Comparison of ENCODE assay signal across 8 mouse cellular contexts in genomic region chr7:128705735-128706134, GRCm38 (mm10). TPM values are rescaled to one million over a fixed set of nuclear protein-coding genes. Genes with fewer than 3 reads are reported as not detected.
DNase-seq lines count a peak whose midpoint lies in the region; ATAC-seq and TF ChIP-seq lines count a peak whose summit lies in the region.

No protein-coding gene starts in this region.

- no peak overlapping the region for H3K4me2 ChIP-seq in CH12.LX (ENCODE audit: insufficient read depth, low read depth, poor library complexity, severe bottlenecking)
- no peak overlapping the region for H3K4me2 ChIP-seq in heart, embryonic 13.5 days
- H3K4me2 ChIP-seq in kidney, postnatal 0 days (ENCODE audit: low read length), result no peak overlapping the region
- no peak overlapping the region for H3K4me2 ChIP-seq in liver, embryonic 13.5 days
- H3K4me2 ChIP-seq in neural tube, embryonic 11.5 days (ENCODE audit: low read depth), result no peak overlapping the region
- H3K4me2 ChIP-seq in stomach, embryonic 16.5 days (ENCODE audit: low read depth, low read length), result no peak overlapping the region

- dilution Hi-C loops in CH12.LX (cut with MboI; ENCODE audit: extremely low pct_ligation_motif_present, extremely low pct_unique_long_range_greater_than_20kb, low sequenced_read_pairs), result no loop called here

- in situ Hi-C loops in CH12.LX (cut with MboI; ENCODE audit: low pct_ligation_motif_present, low pct_unique_long_range_greater_than_20kb, low sequenced_read_pairs), result loop anchor here (10.0 kb wide), 1 partner anchor 241 kb away; the partner anchor contains the start of gene Tial1

- no peaks in the 10 kb centered on the region for H3K27me3 ChIP-seq in CH12.LX (replicated peaks)
- no peaks in the 10 kb centered on the region for H3K27me3 ChIP-seq in heart, embryonic 13.5 days (replicated peaks)
- H3K27me3 ChIP-seq in kidney, postnatal 0 days (ENCODE audit: insufficient read depth, low read length), result no peaks in the 10 kb centered on the region
- no peaks in the 10 kb centered on the region for H3K27me3 ChIP-seq in liver, embryonic 13.5 days
- H3K27me3 ChIP-seq in neural tube, embryonic 11.5 days (ENCODE audit: control insufficient read depth, insufficient read depth, low read length), result no peaks in the 10 kb centered on the region
- no peaks in the 10 kb centered on the region for H3K27me3 ChIP-seq in stomach, embryonic 16.5 days (ENCODE audit: control insufficient read depth, insufficient read depth, low read length)

- no peak for TF ChIP-seq POLR2A in CH12.LX (IDR thresholded peaks at IDR 0.05; ENCODE audit: low read depth, low read length)

- H3K9ac ChIP-seq in CH12.LX (ENCODE audit: insufficient read depth, low read depth), result no peak overlapping the region
- H3K9ac ChIP-seq in heart, embryonic 13.5 days, result no peak overlapping the region
- H3K9ac ChIP-seq in kidney, postnatal 0 days (ENCODE audit: low read depth, low read length), result no peak overlapping the region
- H3K9ac ChIP-seq in liver, embryonic 13.5 days, result no peak overlapping the region
- H3K9ac ChIP-seq in neural tube, embryonic 11.5 days (ENCODE audit: low read length), result no peak overlapping the region
- no peak overlapping the region for H3K9ac ChIP-seq in stomach, embryonic 16.5 days (ENCODE audit: low read length)

- no peaks in the 10 kb centered on the region for H3K4me1 ChIP-seq in CH12.LX (ENCODE audit: control insufficient read depth in 1 of 2, insufficient read depth in 2 of 2)
- H3K4me1 ChIP-seq in heart, embryonic 13.5 days, result no peaks in the 10 kb centered on the region
- H3K4me1 ChIP-seq in kidney, postnatal 0 days (replicated peaks; ENCODE audit: insufficient read depth, low read length), result no peaks in the 10 kb centered on the region
- H3K4me1 ChIP-seq in liver, embryonic 13.5 days (replicated peaks), result no peaks in the 10 kb centered on the region
- H3K4me1 ChIP-seq in neural tube, embryonic 11.5 days (ENCODE audit: control insufficient read depth, insufficient read depth, low read length), result no peaks in the 10 kb centered on the region
- H3K4me1 ChIP-seq in stomach, embryonic 16.5 days (ENCODE audit: control insufficient read depth, insufficient read depth, low read length), result no peaks in the 10 kb centered on the region

- peak; percentile 79 to 99 for TF ChIP-seq CTCF in CH12.LX (conservative IDR thresholded peaks at IDR 0.05 in 1 of 2, IDR thresholded peaks at IDR 0.05 in 1 of 2; ENCODE audit: low read depth in 2 of 2, low read length in 2 of 2)
- TF ChIP-seq CTCF in kidney, postnatal 0 days (IDR thresholded peaks at IDR 0.05; ENCODE audit: low read depth), result peak; percentile 93

- 24% methylated on average over 4 of the region's 4 CpGs for WGBS in heart, embryonic 13.5 days
- 18% methylated on average over 4 of the region's 4 CpGs for WGBS in kidney, postnatal 0 days
- 27% methylated on average over 4 of the region's 4 CpGs for WGBS in liver, embryonic 13.5 days (ENCODE audit: insufficient replicate concordance)
- WGBS in neural tube, embryonic 11.5 days, result 31% methylated on average over 4 of the region's 4 CpGs
- 21% methylated on average over 4 of the region's 4 CpGs for WGBS in stomach, embryonic 16.5 days

- H3K4me3 ChIP-seq in CH12.LX (replicated peaks in 1 of 3; ENCODE audit: low read depth in 2 of 3, low read length in 2 of 3, poor library complexity in 1 of 3), result no peak overlapping the region
- no peak overlapping the region for H3K4me3 ChIP-seq in heart, embryonic 13.5 days
- H3K4me3 ChIP-seq in kidney, postnatal 0 days (replicated peaks; ENCODE audit: low read depth, low read length), result no peak overlapping the region
- H3K4me3 ChIP-seq in liver, embryonic 13.5 days (replicated peaks), result no peak overlapping the region
- H3K4me3 ChIP-seq in neural tube, embryonic 11.5 days (ENCODE audit: low read depth, low read length), result no peak overlapping the region
- no peak overlapping the region for H3K4me3 ChIP-seq in stomach, embryonic 16.5 days (replicated peaks; ENCODE audit: low read length)

- peak; percentile 51 for DNase-seq in CH12.LX (ENCODE audit: extremely low read depth)
- peak; percentile 81 for DNase-seq in brain, adult 2 months (ENCODE audit: low read depth, low spot score)
- peak; percentile 85 for DNase-seq in kidney, postnatal 0 days (ENCODE audit: low spot score)
- DNase-seq in liver, embryonic 13.5 days, result peak; percentile 40
- DNase-seq in neural tube, embryonic 11.5 days (ENCODE audit: low spot score), result peak; percentile 76

- no peaks in the 10 kb centered on the region; the same call in 1 of the 2 replicates for H3K79me2 ChIP-seq in CH12.LX (replicated peaks; ENCODE audit: control insufficient read depth, extremely low read depth, insufficient read depth, poor library complexity, severe bottlenecking)

- peaks cover 82 to 98% of the 10 kb centered on the region in 2 experiments for H3K36me3 ChIP-seq in CH12.LX (replicated peaks in 1 of 2; ENCODE audit: control insufficient read depth in 1 of 2, insufficient read depth in 1 of 2, low read length in 1 of 2)
- H3K36me3 ChIP-seq in heart, embryonic 13.5 days, result peaks cover 96% of the 10 kb centered on the region
- H3K36me3 ChIP-seq in kidney, postnatal 0 days (ENCODE audit: insufficient read depth, low read length), result peaks cover 78% of the 10 kb centered on the region
- H3K36me3 ChIP-seq in liver, embryonic 13.5 days, result peaks cover 93% of the 10 kb centered on the region
- H3K36me3 ChIP-seq in neural tube, embryonic 11.5 days (ENCODE audit: control insufficient read depth, insufficient read depth, low read length), result peaks cover 20% of the 10 kb centered on the region
- peaks cover 32% of the 10 kb centered on the region for H3K36me3 ChIP-seq in stomach, embryonic 16.5 days (ENCODE audit: control insufficient read depth, insufficient read depth, low read length)

- no peak for TF ChIP-seq EP300 in CH12.LX (IDR thresholded peaks at IDR 0.05; ENCODE audit: low read length)

- H3K9me3 ChIP-seq in CH12.LX (replicated peaks; ENCODE audit: low read length), result no peaks in the 10 kb centered on the region
- H3K9me3 ChIP-seq in heart, embryonic 13.5 days, result no peaks in the 10 kb centered on the region
- no peaks in the 10 kb centered on the region for H3K9me3 ChIP-seq in kidney, postnatal 0 days (replicated peaks; ENCODE audit: low read length)
- H3K9me3 ChIP-seq in liver, embryonic 13.5 days (replicated peaks), result no peaks in the 10 kb centered on the region
- no peaks in the 10 kb centered on the region for H3K9me3 ChIP-seq in neural tube, embryonic 11.5 days (ENCODE audit: control insufficient read depth, low read length)
- no peaks in the 10 kb centered on the region for H3K9me3 ChIP-seq in stomach, embryonic 16.5 days (replicated peaks; ENCODE audit: control insufficient read depth, low read length)

- peak; percentile 89 for ATAC-seq in erythroblast, adult 5-6 weeks (replicated peaks; ENCODE audit: low FRiP score, poor library complexity, severe bottlenecking)
- peak; percentile 46; the same call in 1 of the 2 replicates for ATAC-seq in heart, embryonic 13.5 days (ENCODE audit: extremely low read depth, insufficient number of reproducible peaks, low FRiP score, low TSS enrichment)
- peak; percentile 80 for ATAC-seq in kidney, postnatal 0 days (replicated peaks; ENCODE audit: low FRiP score, low read depth)
- peak; percentile 76 for ATAC-seq in liver, embryonic 13.5 days (ENCODE audit: low read depth)
- ATAC-seq in neural tube, embryonic 11.5 days (ENCODE audit: insufficient read depth, low FRiP score, low TSS enrichment), result 0 out of 2 replicates have a peak, but pooled peaks have one; percentile 20
- peak; percentile 71 for ATAC-seq in stomach, embryonic 16.5 days (ENCODE audit: insufficient read depth, low FRiP score)

- no peak overlapping the region for H3K27ac ChIP-seq in CH12.LX (ENCODE audit: insufficient read depth, low read depth)
- H3K27ac ChIP-seq in heart, embryonic 13.5 days (replicated peaks), result no peak overlapping the region
- H3K27ac ChIP-seq in kidney, postnatal 0 days, result no peak overlapping the region
- H3K27ac ChIP-seq in liver, embryonic 13.5 days, result no peak overlapping the region
- H3K27ac ChIP-seq in neural tube, embryonic 11.5 days (ENCODE audit: low read depth, low read length), result no peak overlapping the region
- H3K27ac ChIP-seq in stomach, embryonic 16.5 days (ENCODE audit: low read length), result no peak overlapping the region

- peak; percentile 69 for TF ChIP-seq RAD21 in CH12.LX (IDR thresholded peaks at IDR 0.05; ENCODE audit: low read depth, low read length)

TF ChIP-seq in CH12.LX, 34 proteins besides CTCF, POLR2A, EP300 and RAD21:
- TF ChIP-seq SMC3 (IDR thresholded peaks at IDR 0.05; ENCODE audit: low read depth, low read length) (peak; percentile 56), UBTF (IDR thresholded peaks at IDR 0.05; ENCODE audit: low read depth, low read length) (no peak)

RNA-seq across cellular contexts. Expression of gene Mcmbp, which starts 34.6 kb away (rescaled TPM):
- total RNA-seq in CH12.LX (2012; rRNA removed) (45.2 and 53.3 TPM in 2 replicates), CH12.LX (2014; rRNA removed) (59.7 and 69.4 TPM in 2 replicates)
- 75.7 and 85.9 TPM in 2 replicates for polyA plus RNA-seq in CH12.LX (2012; ENCODE audit: insufficient read length, low read depth)
- 22.8 and 44.6 TPM in 2 replicates for total RNA-seq in erythroblast, adult 5-6 weeks (2015; ENCODE audit: low replicate concordance)
- total RNA-seq in erythroblast, adult 5-6 weeks (2017; ENCODE audit: low replicate concordance), result 14.5 and 16.8 TPM in 2 replicates
- 37.7 and 39.8 TPM in 2 replicates for polyA plus RNA-seq in heart, embryonic 13.5 days (2015; fragmentation: Nextera tagmentation; extraction: Ambion mirVana)
- 52.5 and 53.7 TPM in 2 replicates for polyA plus RNA-seq in kidney, postnatal 0 days (2015; fragmentation: Nextera tagmentation; extraction: Ambion mirVana)
- polyA plus RNA-seq in liver, embryonic 13.5 days (2015; fragmentation: Nextera tagmentation; extraction: Ambion mirVana), result 27.1 and 30.5 TPM in 2 replicates
- 70.9 and 73.0 TPM in 2 replicates for polyA plus RNA-seq in neural tube, embryonic 11.5 days (2014; fragmentation: Nextera tagmentation; extraction: Ambion mirVana)
- polyA plus RNA-seq in stomach, embryonic 16.5 days (2015; fragmentation: Nextera tagmentation; extraction: Ambion mirVana), result 44.4 and 46.3 TPM in 2 replicates

RNA-seq across cellular contexts. Expression of gene Sec23ip, which starts 39.0 kb away (rescaled TPM):
- total RNA-seq in CH12.LX (2012; rRNA removed) (16.0 and 22.7 TPM in 2 replicates), CH12.LX (2014; rRNA removed) (18.9 and 19.3 TPM in 2 replicates)
- 33.6 and 40.1 TPM in 2 replicates for polyA plus RNA-seq in CH12.LX (2012; ENCODE audit: insufficient read length, low read depth)
- total RNA-seq in erythroblast, adult 5-6 weeks (2015; ENCODE audit: low replicate concordance), result 11.7 and 32.0 TPM in 2 replicates
- 16.2 and 17.3 TPM in 2 replicates for total RNA-seq in erythroblast, adult 5-6 weeks (2017; ENCODE audit: low replicate concordance)
- 30.7 and 31.4 TPM in 2 replicates for polyA plus RNA-seq in heart, embryonic 13.5 days (2015; fragmentation: Nextera tagmentation; extraction: Ambion mirVana)
- polyA plus RNA-seq in kidney, postnatal 0 days (2015; fragmentation: Nextera tagmentation; extraction: Ambion mirVana), result 26.0 and 29.6 TPM in 2 replicates
- 20.4 and 25.0 TPM in 2 replicates for polyA plus RNA-seq in liver, embryonic 13.5 days (2015; fragmentation: Nextera tagmentation; extraction: Ambion mirVana)
- 45.5 and 47.8 TPM in 2 replicates for polyA plus RNA-seq in neural tube, embryonic 11.5 days (2014; fragmentation: Nextera tagmentation; extraction: Ambion mirVana)
- 34.5 and 34.8 TPM in 2 replicates for polyA plus RNA-seq in stomach, embryonic 16.5 days (2015; fragmentation: Nextera tagmentation; extraction: Ambion mirVana)

Comparison
In these comparisons a context has a peak if more than half of its experiments do, and no peak if none do; other contexts are left out.
1. ATAC-seq: peak in every context shown above with its lines; median percentile 89 in erythroblast, adult 5-6 weeks; 80 in kidney, postnatal 0 days; 76 in liver, embryonic 13.5 days; 71 in stomach, embryonic 16.5 days; 46 in heart, embryonic 13.5 days; 20 in neural tube, embryonic 11.5 days.